Mouse (Mus musculus) myocyte (in vitro differentiated cells): ENCODE results near the gene Ube2g1.

Experiments
- CEBPB ChIP-seq: IDR thresholded peaks from 2 replicates; pipeline ENCODE4 v1.6.1; 2011; ENCODE audit warnings: mild to moderate bottlenecking, moderate library complexity; ENCODE audit not compliant: poor library complexity, insufficient read depth, severe bottlenecking
- E2F4 ChIP-seq: IDR thresholded peaks from one replicate; pipeline ENCODE4 v1.6.1; 2011; ENCODE audit warnings: mild to moderate bottlenecking, control low read depth, moderate library complexity; ENCODE audit not compliant: insufficient read depth
- POLR2A ChIP-seq: IDR thresholded peaks from one replicate; pipeline ENCODE4 v1.6.1; 2011; ENCODE audit warnings: low read depth, mild to moderate bottlenecking, control low read depth, moderate library complexity; ENCODE audit not compliant: insufficient read length
- POLR2AphosphoS2 ChIP-seq: IDR thresholded peaks from one replicate; pipeline ENCODE4 v1.6.1; 2011; ENCODE audit warnings: low read depth, control low read depth; ENCODE audit not compliant: insufficient read length
- TCF12 ChIP-seq: IDR thresholded peaks from one replicate; pipeline ENCODE4 v1.6.1; 2011; ENCODE audit warnings: mild to moderate bottlenecking, control low read depth; ENCODE audit not compliant: poor library complexity, insufficient read depth, severe bottlenecking
- TCF3 ChIP-seq: IDR thresholded peaks from one replicate; pipeline ENCODE4 v1.6.1; 2011; ENCODE audit warnings: low read depth, control low read depth; ENCODE audit not compliant: insufficient read length
- USF1 ChIP-seq: IDR thresholded peaks from one replicate; pipeline ENCODE4 v1.6.1; 2011; ENCODE audit warnings: low read depth, mild to moderate bottlenecking, control low read depth, moderate library complexity

GRCm38 (mm10) chr11:72692353-72692752 is 85.3 kb downstream of the Ube2g1 start:
- TF ChIP-seq CEBPB (no peak), USF1 (no peak), TCF3 (no peak), E2F4 (no peak), TCF12 (no peak), POLR2A (no peak), POLR2AphosphoS2 (no peak)
